Mouse (Mus musculus) spleen, adult 2 months (tissue): Measurements from ENCODE around the gene Myo15b.

Experiments used
- CTCF ChIP-seq: fragments of 200-500 bp; IDR thresholded peaks from 2 replicates; pipeline ENCODE4 v1.5.1; 2011; ENCODE audit warnings: mild to moderate bottlenecking, inconsistent platforms; ENCODE audit not compliant: insufficient read depth, insufficient read length, insufficient replicate concordance; ENCODE audit errors: extremely low read depth
- POLR2A ChIP-seq: fragments of 200-500 bp; IDR thresholded peaks from 2 replicates; pipeline ENCODE4 v1.6.1; 2011; ENCODE audit warnings: low read depth, low read length, inconsistent platforms

DNA sequence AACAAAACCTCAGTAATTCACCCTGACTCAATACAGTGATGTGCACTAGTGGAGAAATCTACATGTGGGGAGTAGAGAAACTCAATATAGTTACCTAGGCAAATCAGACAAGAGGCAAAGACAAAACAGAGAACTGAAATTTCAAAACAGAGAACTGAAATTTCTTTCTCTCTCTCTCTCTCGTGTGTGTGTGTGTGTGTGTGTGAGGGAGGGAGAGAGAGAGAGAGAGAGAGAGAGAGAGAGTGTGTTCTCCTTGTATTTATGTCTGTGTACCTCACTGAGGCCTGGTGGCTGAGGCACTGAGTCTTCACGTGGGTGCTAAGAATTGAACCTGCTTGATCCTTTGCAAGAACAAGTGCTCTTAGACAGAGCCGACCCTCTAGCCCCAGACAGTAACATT is 71.6 kb downstream of the Myo15b start:
- TF ChIP-seq CTCF (no peak), POLR2A (no peak)
